Mouse (Mus musculus) Patski (cell line): ENCODE measurements at regions not wholly inside any gene's neighbourhood (a gene's known extent, or its start where the extent isn't known, plus 50 kb on each side); places are given as distances from the start of the nearest gene placed in this dataset.

ENCODE experiments used
- ATAC-seq: fragments of 100-300 bp; one replicate; pipeline ENCODE4 v1.8.0; 2021
- CTCF ChIA-PET: fragments of 350-600 bp; sonication (Branson Sonifier 250); formaldehyde crosslinking; loops from one replicate; lab custom pipeline; 2022; ENCODE audit warnings: inconsistent platforms; lab: Charles Lee
- POLR2A ChIA-PET: fragments of 350-600 bp; sonication (Branson Sonifier 250); formaldehyde crosslinking; loops from one replicate; lab custom pipeline; 2022; ENCODE audit warnings: antibody characterized with exemption, inconsistent platforms; lab: Charles Lee
- DNase-seq: peaks from one replicate; pipeline ENCODE4 v3.0.0-alpha.2; 2011; ENCODE audit warnings: low read depth, low spot score
- H3K27me3 ChIP-seq: fragments of 371-371 bp; one replicate; pipeline ENCODE4 v1.5.1; 2021
- CTCF ChIP-seq: fragments of 100-300 bp; IDR thresholded peaks from one replicate; pipeline ENCODE4 v1.5.1; 2021
- in situ Hi-C: fragments of 300-500 bp; cut with MboI; formaldehyde crosslinking; loops from 3 replicates; pipeline ENCODE4 v1.11.1; 2018; ENCODE audit warnings: low pct_unique_long_range_greater_than_20kb, mixed read lengths

GRCm38 (mm10) chr11:24361998-24362687, 284.3 kb downstream of the Bcl11a start:
- H3K27me3 ChIP-seq, result peaks cover 26% of the 10 kb centered on the region
- CTCF ChIA-PET, result interaction anchor here (0.7 kb wide), 1 partner anchor 14 kb away, joined by 3 read pairs; no protein-coding TSS in a partner anchor
- TF ChIP-seq CTCF, result no peak
- ATAC-seq, result no peak
- DNase-seq, result no peak
- in situ Hi-C loops, result no loop called here
- POLR2A ChIA-PET, result no interaction called here

GRCm38 (mm10) chr11:24362688-24363035, 284.8 kb downstream of the Bcl11a start:
- ChIA-PET POLR2A (no interaction called here), CTCF (interaction anchor here (0.7 kb wide), 1 partner anchor 15 kb away, joined by 3 read pairs; no protein-coding TSS in a partner anchor)
- H3K27me3 ChIP-seq, result peaks cover 26% of the 10 kb centered on the region
- TF ChIP-seq CTCF, result no peak
- ATAC-seq (no peak), DNase-seq (no peak)
- in situ Hi-C loops, result no loop called here

GRCm38 (mm10) chr11:24363418-24364364, 285.8 kb downstream of the Bcl11a start:
- CTCF ChIA-PET, result no interaction called here
- POLR2A ChIA-PET, result no interaction called here
- DNase-seq, result no peak
- TF ChIP-seq CTCF, result no peak
- no peak for ATAC-seq
- in situ Hi-C loops, result no loop called here
- peaks cover 29% of the 10 kb centered on the region for H3K27me3 ChIP-seq

- DNase-seq (no peak), ATAC-seq (no peak)
- peaks cover 23% of the 10 kb centered on the region for H3K27me3 ChIP-seq
- TF ChIP-seq CTCF, result no peak
- POLR2A ChIA-PET, result no interaction called here
- CTCF ChIA-PET, result no interaction called here
- in situ Hi-C loops, result no loop called here
Observed at GRCm38 (mm10) chr11:24370198-24370860, 292.5 kb downstream of the Bcl11a start.

GRCm38 (mm10) chr11:24370861-24371686, 293.2 kb downstream of the Bcl11a start:
- CTCF ChIA-PET, result no interaction called here
- peaks cover 27% of the 10 kb centered on the region for H3K27me3 ChIP-seq
- no peak for TF ChIP-seq CTCF
- DNase-seq (no peak), ATAC-seq (no peak)
- POLR2A ChIA-PET, result no interaction called here
- in situ Hi-C loops, result no loop called here

GRCm38 (mm10) chr11:24371687-24371950, 293.8 kb downstream of the Bcl11a start:
- ATAC-seq (no peak), DNase-seq (no peak)
- POLR2A ChIA-PET, result no interaction called here
- CTCF ChIA-PET, result no interaction called here
- no peak for TF ChIP-seq CTCF
- H3K27me3 ChIP-seq, result peaks cover 27% of the 10 kb centered on the region
- in situ Hi-C loops, result no loop called here

GRCm38 (mm10) chr11:24371963-24372362, 294.1 kb downstream of the Bcl11a start:
- peaks cover 27% of the 10 kb centered on the region for H3K27me3 ChIP-seq
- no peak for ATAC-seq
- DNase-seq, result no peak
- ChIA-PET CTCF (no interaction called here), POLR2A (no interaction called here)
- TF ChIP-seq CTCF, result no peak
- in situ Hi-C loops, result no loop called here

DNA sequence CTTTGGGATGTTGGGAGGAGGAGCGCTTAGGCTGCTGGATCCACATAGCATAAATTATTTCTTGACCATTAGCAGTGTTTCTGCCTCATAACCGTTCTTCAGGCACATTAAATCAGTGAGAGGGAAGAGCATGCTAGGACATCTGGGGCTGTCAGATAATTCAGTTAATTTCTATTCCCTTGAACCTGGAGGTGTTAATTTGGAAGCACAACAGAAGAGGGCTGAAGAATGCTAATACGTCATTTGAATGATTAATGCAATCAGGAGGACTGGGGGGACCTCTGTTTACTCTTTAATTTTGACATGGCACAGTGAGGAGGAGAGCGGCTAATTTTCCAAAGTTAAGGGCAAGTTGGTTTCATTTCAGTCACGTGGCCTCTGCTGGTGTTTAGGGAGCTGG, 294.8 kb downstream of the Bcl11a start:
- DNase-seq (no peak), ATAC-seq (no peak)
- in situ Hi-C loops, result no loop called here
- ChIA-PET POLR2A (no interaction called here), CTCF (no interaction called here)
- peaks cover 27% of the 10 kb centered on the region for H3K27me3 ChIP-seq
- TF ChIP-seq CTCF, result no peak

DNA sequence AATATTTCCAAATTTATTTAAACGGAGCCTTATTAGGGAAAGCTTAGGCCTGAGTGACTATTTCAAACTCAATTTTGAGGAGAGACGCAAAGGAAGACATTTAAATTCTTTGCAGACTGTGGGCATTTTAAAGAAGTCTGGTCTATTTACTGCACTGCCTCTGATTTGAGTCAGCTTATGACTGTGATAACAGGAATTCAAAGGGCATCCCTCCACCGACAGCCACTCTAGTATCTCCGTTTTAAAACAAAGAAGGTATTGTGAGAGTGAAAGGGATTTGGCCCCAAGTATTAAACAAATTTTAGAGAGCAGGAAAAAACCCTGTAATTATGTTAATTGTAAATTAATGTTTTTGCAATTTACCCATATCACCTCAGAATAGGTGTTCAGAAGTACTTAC, 295.4 kb downstream of the Bcl11a start:
- ATAC-seq (no peak), DNase-seq (no peak)
- in situ Hi-C loops, result no loop called here
- peaks cover 25% of the 10 kb centered on the region for H3K27me3 ChIP-seq
- ChIA-PET CTCF (no interaction called here), POLR2A (no interaction called here)
- TF ChIP-seq CTCF, result no peak

DNA sequence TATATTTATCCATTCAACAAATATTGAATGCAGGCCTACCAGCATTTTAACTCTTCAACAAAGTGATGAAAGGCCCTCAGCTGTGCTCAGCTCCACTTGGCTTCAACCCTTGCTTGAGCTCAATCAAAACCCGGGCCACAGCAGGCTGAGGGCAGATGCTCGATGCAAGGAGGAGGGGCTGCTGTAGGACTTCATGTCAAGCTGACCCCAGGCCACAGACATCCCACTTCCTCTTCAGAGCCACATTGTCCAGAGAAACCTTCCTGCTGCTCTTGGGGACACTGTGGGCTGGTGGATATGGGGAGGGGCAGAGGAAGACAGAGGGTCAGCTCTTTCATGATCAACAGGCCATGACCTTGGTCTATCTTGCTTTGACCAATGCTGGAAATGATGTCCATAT, 299.7 kb downstream of the Bcl11a start:
- ChIA-PET CTCF (no interaction called here), POLR2A (no interaction called here)
- peaks cover 4% of the 10 kb centered on the region for H3K27me3 ChIP-seq
- in situ Hi-C loops, result no loop called here
- TF ChIP-seq CTCF, result no peak
- DNase-seq (no peak), ATAC-seq (no peak)
